Mouse (Mus musculus): Measurements from ENCODE around the gene Ints3.

GRCm38 (mm10) chr3:90386817-90387216, 46.6 kb downstream of the Ints3 start:
- TF ChIP-seq CTCF (IDR thresholded peaks at IDR 0.05; ENCODE audit: extremely low read depth, insufficient read depth, insufficient read length, insufficient replicate concordance) (no peak), POLR2A (IDR thresholded peaks at IDR 0.05; ENCODE audit: low read depth, low read length) (no peak)

Measured in spleen, adult 2 months (tissue).